8 mouse cellular contexts compared by ENCODE assay signal in genomic region chr13:75706457-75706856, GRCm38 (mm10). TPM values are rescaled to one million over a fixed set of nuclear protein-coding genes. Genes with fewer than 3 reads are reported as not detected.
DNase-seq lines count a peak whose midpoint lies in the region; ATAC-seq and TF ChIP-seq lines count a peak whose summit lies in the region.

Ell2 (plus strand) TSS chr13:75706757.

- no peaks in the 10 kb centered on the region; the same call in 1 of the 2 replicates for H3K4me1 ChIP-seq in lung, adult 2 months (ENCODE audit: control insufficient read depth, insufficient read depth, low read length)
- H3K4me1 ChIP-seq in embryonic facial prominence, embryonic 12.5 days, result 0 out of 2 replicates have a peak, but pooled peaks cover 6% of the 10 kb centered on the region
- peaks cover 10% of the 10 kb centered on the region for H3K4me1 ChIP-seq in heart, embryonic 16.5 days (ENCODE audit: control insufficient read depth, insufficient read depth, low read length)
- peaks cover 18% of the 10 kb centered on the region for H3K4me1 ChIP-seq in limb, embryonic 13.5 days
- H3K4me1 ChIP-seq in stomach, embryonic 15.5 days, result no peaks in the 10 kb centered on the region

- no peak for ATAC-seq in embryonic facial prominence, embryonic 12.5 days (ENCODE audit: insufficient number of reproducible peaks, insufficient read depth, low FRiP score, low TSS enrichment)
- no peak for ATAC-seq in heart, embryonic 16.5 days (replicated peaks; ENCODE audit: extremely low read depth, insufficient read depth, low FRiP score)
- ATAC-seq in limb, embryonic 13.5 days (ENCODE audit: low FRiP score, low read depth), result no peak
- ATAC-seq in stomach, embryonic 15.5 days (ENCODE audit: insufficient read depth, low FRiP score, low read depth), result no peak

- TF ChIP-seq CTCF in lung, adult 2 months (IDR thresholded peaks at IDR 0.05; ENCODE audit: insufficient read depth, low read length), result no peak

- DNase-seq in lung, adult 2 months, result no peak
- DNase-seq in lung, postnatal 14 days, result no peak
- DNase-seq in cerebellum, adult 18-20 months, result no peak
- DNase-seq in cerebellum, postnatal 10 days, result no peak

- WGBS in lung, adult 2 months, result 100% methylated on average over 1 of the region's 1 CpGs
- WGBS in embryonic facial prominence, embryonic 12.5 days, result 98% methylated on average over 1 of the region's 1 CpGs
- 97% methylated on average over 1 of the region's 1 CpGs for WGBS in heart, embryonic 16.5 days
- WGBS in limb, embryonic 13.5 days, result 91% methylated on average over 1 of the region's 1 CpGs
- 98% methylated on average over 1 of the region's 1 CpGs for WGBS in stomach, embryonic 15.5 days

- H3K27me3 ChIP-seq in embryonic facial prominence, embryonic 12.5 days, result peaks cover 7% of the 10 kb centered on the region
- no peaks in the 10 kb centered on the region for H3K27me3 ChIP-seq in heart, embryonic 16.5 days (ENCODE audit: control insufficient read depth, insufficient read depth, low read length)
- peaks cover 7% of the 10 kb centered on the region; the same call in 1 of the 2 replicates for H3K27me3 ChIP-seq in limb, embryonic 13.5 days
- H3K27me3 ChIP-seq in stomach, embryonic 15.5 days (replicated peaks), result no peaks in the 10 kb centered on the region

- peak within 1 kb of the TSS; percentile 71 for H3K4me2 ChIP-seq in embryonic facial prominence, embryonic 12.5 days (replicated peaks)
- peak within 1 kb of the TSS; percentile 68 for H3K4me2 ChIP-seq in heart, embryonic 16.5 days (ENCODE audit: low read depth, low read length)
- peak within 1 kb of the TSS; percentile 66 for H3K4me2 ChIP-seq in limb, embryonic 13.5 days (replicated peaks)
- peak within 1 kb of the TSS; percentile 76 for H3K4me2 ChIP-seq in stomach, embryonic 15.5 days

- no peaks in the 10 kb centered on the region for H3K9me3 ChIP-seq in embryonic facial prominence, embryonic 12.5 days
- no peaks in the 10 kb centered on the region for H3K9me3 ChIP-seq in heart, embryonic 16.5 days (replicated peaks; ENCODE audit: control insufficient read depth, low read length)
- H3K9me3 ChIP-seq in limb, embryonic 13.5 days, result no peaks in the 10 kb centered on the region
- H3K9me3 ChIP-seq in stomach, embryonic 15.5 days, result no peaks in the 10 kb centered on the region

- TF ChIP-seq POLR2A in lung, adult 2 months (IDR thresholded peaks at IDR 0.05; ENCODE audit: borderline replicate concordance, extremely low read depth, low read depth, low read length), result no peak

- H3K9ac ChIP-seq in embryonic facial prominence, embryonic 12.5 days, result peak within 1 kb of the TSS; percentile 73
- peak within 1 kb of the TSS; percentile 86 for H3K9ac ChIP-seq in heart, embryonic 16.5 days (ENCODE audit: low read length)
- H3K9ac ChIP-seq in limb, embryonic 13.5 days, result peak within 1 kb of the TSS; percentile 79
- peak within 1 kb of the TSS; percentile 84 for H3K9ac ChIP-seq in stomach, embryonic 15.5 days

- H3K4me3 ChIP-seq in lung, adult 2 months (replicated peaks; ENCODE audit: extremely low read depth, low read depth, low read length), result peak within 1 kb of the TSS; percentile 82
- H3K4me3 ChIP-seq in embryonic facial prominence, embryonic 12.5 days, result peak within 1 kb of the TSS; percentile 71
- H3K4me3 ChIP-seq in heart, embryonic 16.5 days (ENCODE audit: low read length), result peak within 1 kb of the TSS; percentile 85
- peak within 1 kb of the TSS; percentile 72 for H3K4me3 ChIP-seq in limb, embryonic 13.5 days
- H3K4me3 ChIP-seq in stomach, embryonic 15.5 days (replicated peaks), result peak within 1 kb of the TSS; percentile 77

- no peaks in the 10 kb centered on the region for H3K36me3 ChIP-seq in embryonic facial prominence, embryonic 12.5 days
- H3K36me3 ChIP-seq in heart, embryonic 16.5 days (ENCODE audit: control insufficient read depth, insufficient read depth), result no peaks in the 10 kb centered on the region
- H3K36me3 ChIP-seq in limb, embryonic 13.5 days, result no peaks in the 10 kb centered on the region
- no peaks in the 10 kb centered on the region for H3K36me3 ChIP-seq in stomach, embryonic 15.5 days

- no peak within 1 kb of the TSS for H3K27ac ChIP-seq in embryonic facial prominence, embryonic 12.5 days
- peak within 1 kb of the TSS; percentile 79 for H3K27ac ChIP-seq in heart, embryonic 16.5 days (ENCODE audit: low read length)
- peak within 1 kb of the TSS; percentile 34; the same call in 1 of the 2 replicates for H3K27ac ChIP-seq in limb, embryonic 13.5 days
- H3K27ac ChIP-seq in stomach, embryonic 15.5 days, result peak within 1 kb of the TSS; percentile 72

RNA-seq across cellular contexts. Expression of gene Ell2, which starts in this region (rescaled TPM):
- polyA plus RNA-seq in lung, adult 2 months (2012; rRNA removed), result 4.2 and 4.7 TPM in 2 replicates
- polyA plus RNA-seq in embryonic facial prominence, embryonic 12.5 days (2016; fragmentation: Nextera tagmentation; extraction: Ambion mirVana), result 7.0 and 7.6 TPM in 2 replicates
- polyA plus RNA-seq in heart, embryonic 16.5 days (2015; fragmentation: Nextera tagmentation; extraction: Ambion mirVana), result 3.8 and 5.2 TPM in 2 replicates
- 5.9 and 6.7 TPM in 2 replicates for polyA plus RNA-seq in limb, embryonic 13.5 days (2015; fragmentation: Nextera tagmentation; extraction: Ambion mirVana)
- 12.2 and 14.9 TPM in 2 replicates for polyA plus RNA-seq in stomach, embryonic 15.5 days (2015; fragmentation: Nextera tagmentation; extraction: Ambion mirVana)
